Mouse (Mus musculus) kidney, postnatal 0 days (tissue): Measurements from ENCODE around the gene Mef2b. TPM values are rescaled to one million over a fixed set of nuclear protein-coding genes. Genes with fewer than 3 reads are reported as not detected.
A peak's percentile ranks its signal among the peaks of the same experiment; 100 is the strongest.

ENCODE experiments used
- ATAC-seq: fragments of 200-750 bp; cut with Nextera tagmentation; replicated peaks from 2 replicates; pipeline ENCODE4 v1.8.0; 2017; ENCODE audit warnings: low read depth, moderate number of reproducible peaks, moderate TSS enrichment, moderate library complexity; ENCODE audit not compliant: low FRiP score
- DNase-seq: peaks from one replicate; pipeline ENCODE4 v3.0.0-alpha.2; 2016; ENCODE audit warnings: low spot score
- H3K27ac ChIP-seq: fragments of 300-500 bp; sonication (generic); 2 replicates; pipeline ENCODE4 v1.5.1; 2014; ENCODE audit warnings: mild to moderate bottlenecking
- H3K27me3 ChIP-seq: fragments of 300-500 bp; sonication (generic); 2 replicates; pipeline ENCODE4 v1.6.1; 2014; ENCODE audit warnings: low read length, mixed read lengths; ENCODE audit not compliant: insufficient read depth
- H3K36me3 ChIP-seq: fragments of 300-500 bp; sonication (generic); 2 replicates; pipeline ENCODE4 v1.6.1; 2014; ENCODE audit warnings: low read length, mixed read lengths; ENCODE audit not compliant: insufficient read depth
- H3K4me1 ChIP-seq: fragments of 300-500 bp; sonication (generic); replicated peaks from 2 replicates; pipeline ENCODE4 v1.6.1; 2014; ENCODE audit warnings: antibody characterized with exemption, low read length, mixed read lengths; ENCODE audit not compliant: insufficient read depth
- H3K4me2 ChIP-seq: fragments of 300-500 bp; sonication (generic); 2 replicates; pipeline ENCODE4 v1.6.1; 2014; ENCODE audit warnings: mild to moderate bottlenecking, low read length, moderate library complexity, mixed read lengths
- H3K4me3 ChIP-seq: fragments of 300-500 bp; sonication (generic); replicated peaks from 2 replicates; pipeline ENCODE4 v1.5.1; 2014; ENCODE audit warnings: low read depth, low read length
- H3K9ac ChIP-seq: fragments of 300-500 bp; sonication (generic); 2 replicates; pipeline ENCODE4 v1.6.1; 2014; ENCODE audit warnings: low read depth, low read length
- H3K9me3 ChIP-seq: fragments of 300-500 bp; sonication (generic); replicated peaks from 2 replicates; pipeline ENCODE4 v1.6.1; 2016; ENCODE audit warnings: low read length, inconsistent platforms, mixed read lengths
- CTCF ChIP-seq: IDR thresholded peaks from 2 replicates; pipeline ENCODE4 v1.5.1; 2016; ENCODE audit warnings: antibody characterized with exemption, low read depth, mild to moderate bottlenecking, moderate library complexity
- WGBS: fragments of 180-500 bp; shearing (Covaris S2); extraction: QIAGEN DNeasy Blood & Tissue Kit; methylation state at CpG from one replicate; pipeline ENCODE4 v1.1.7; 2014; 5-methylcytosine and 5-hydroxymethylcytosine counted together
- polyA plus RNA-seq: library from polyadenylated mRNA; unstranded; fragments of >200 nt; fragmentation: Nextera tagmentation; extraction: Ambion mirVana; gene quantifications from 2 replicates; pipeline ENCODE4 v1.2.1, GENCODE M21; 2015

Gene Mef2b
- polyA plus RNA-seq, 1 experiment from 2014 or later: 0.28 TPM

- Histone ChIP-seq H3K27me3 (no peaks in the 10 kb centered on the region), H3K9me3 (no peaks in the 10 kb centered on the region), H3K4me1 (no peaks in the 10 kb centered on the region), H3K4me2 (no peak overlapping the region), H3K4me3 (no peak overlapping the region), H3K9ac (no peak overlapping the region), H3K36me3 (peaks cover 20% of the 10 kb centered on the region; the same call in 1 of the 2 replicates), H3K27ac (no peak overlapping the region)
- 79% methylated on average over 7 of the region's 7 CpGs for WGBS
- DNase-seq (no peak), ATAC-seq (no peak)
- no peak for TF ChIP-seq CTCF
Observed at GRCm38 (mm10) chr8:70147678-70148607, 8.4 kb downstream of the Mef2b start.

DNA sequence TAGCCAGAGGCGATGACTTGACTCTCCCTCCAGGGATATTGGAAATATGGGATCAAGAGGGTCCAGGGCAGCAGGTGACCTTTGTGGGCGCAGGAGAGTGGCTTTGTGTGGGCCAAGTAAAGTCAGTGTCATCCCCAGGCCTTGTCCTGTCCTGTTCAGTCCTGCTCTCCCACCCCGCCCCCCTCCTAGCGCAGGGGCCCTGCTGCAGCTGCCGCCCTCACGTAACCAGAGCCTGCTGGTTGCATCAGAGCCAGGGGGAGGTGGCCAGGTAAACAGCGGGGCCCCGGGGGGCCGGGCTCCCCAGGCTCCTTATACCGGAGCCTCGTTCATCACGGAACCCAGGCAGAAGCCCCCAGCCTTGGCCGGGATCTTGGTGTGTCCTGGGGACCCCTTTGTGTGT lies 10.6 kb downstream of the Mef2b start:
- no peak for ATAC-seq
- no peaks in the 10 kb centered on the region for H3K9me3 ChIP-seq
- no peak overlapping the region for H3K9ac ChIP-seq
- H3K4me2 ChIP-seq: no peak overlapping the region
- TF ChIP-seq CTCF: no peak
- WGBS: 15% methylated on average over 13 of the region's 13 CpGs
- H3K4me3 ChIP-seq: no peak overlapping the region
- no peak for DNase-seq
- no peaks in the 10 kb centered on the region for H3K4me1 ChIP-seq
- H3K36me3 ChIP-seq: peaks cover 17% of the 10 kb centered on the region; the same call in 1 of the 2 replicates
- no peak overlapping the region for H3K27ac ChIP-seq
- H3K27me3 ChIP-seq: no peaks in the 10 kb centered on the region

DNA sequence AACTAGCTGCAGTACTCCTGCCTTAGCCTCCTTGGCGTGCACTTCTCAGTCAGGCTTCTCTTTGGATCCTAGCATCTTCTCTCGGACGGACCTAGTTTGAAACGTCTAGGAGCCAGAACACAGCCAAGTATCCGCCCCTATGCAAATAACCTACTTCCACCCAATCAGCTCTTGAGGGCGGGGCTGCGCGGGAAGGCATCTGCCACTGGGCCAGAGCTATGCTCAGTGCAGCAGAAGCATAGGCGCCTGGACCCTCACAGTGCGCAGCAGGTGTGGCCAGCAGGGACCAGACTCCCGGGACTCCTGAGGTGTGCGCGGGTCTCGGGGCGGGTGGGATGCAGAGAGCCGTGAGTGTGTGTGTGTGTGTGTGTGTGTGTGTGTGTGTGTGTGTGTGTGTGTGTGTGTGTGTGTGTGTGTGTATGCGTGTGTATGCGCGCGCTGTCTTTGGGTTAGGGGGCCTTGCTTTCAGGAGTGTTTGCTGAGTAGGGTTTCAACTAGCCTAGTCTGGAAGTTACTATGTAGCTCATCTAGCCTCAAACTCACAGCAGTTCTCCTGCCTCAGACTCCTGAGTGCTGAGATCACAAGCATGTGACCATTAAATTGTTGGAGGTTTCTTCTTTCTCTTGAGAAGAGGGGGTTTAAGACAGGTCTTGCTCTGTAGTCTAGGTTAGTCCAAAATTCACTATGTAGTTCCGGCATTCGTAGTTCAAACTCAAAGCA lies 13.2 kb downstream of the Mef2b start:
- Histone ChIP-seq H3K4me3 (no peak overlapping the region), H3K4me1 (no peaks in the 10 kb centered on the region), H3K27ac (no peak overlapping the region), H3K9ac (no peak overlapping the region), H3K36me3 (no peaks in the 10 kb centered on the region), H3K9me3 (no peaks in the 10 kb centered on the region), H3K27me3 (no peaks in the 10 kb centered on the region), H3K4me2 (peak overlapping the region; percentile 27; the same call in 1 of the 2 replicates)
- 13% methylated on average over 20 of the region's 22 CpGs for WGBS
- no peak for TF ChIP-seq CTCF
- DNase-seq: peak; percentile 94
- ATAC-seq: peak; percentile 88

DNA sequence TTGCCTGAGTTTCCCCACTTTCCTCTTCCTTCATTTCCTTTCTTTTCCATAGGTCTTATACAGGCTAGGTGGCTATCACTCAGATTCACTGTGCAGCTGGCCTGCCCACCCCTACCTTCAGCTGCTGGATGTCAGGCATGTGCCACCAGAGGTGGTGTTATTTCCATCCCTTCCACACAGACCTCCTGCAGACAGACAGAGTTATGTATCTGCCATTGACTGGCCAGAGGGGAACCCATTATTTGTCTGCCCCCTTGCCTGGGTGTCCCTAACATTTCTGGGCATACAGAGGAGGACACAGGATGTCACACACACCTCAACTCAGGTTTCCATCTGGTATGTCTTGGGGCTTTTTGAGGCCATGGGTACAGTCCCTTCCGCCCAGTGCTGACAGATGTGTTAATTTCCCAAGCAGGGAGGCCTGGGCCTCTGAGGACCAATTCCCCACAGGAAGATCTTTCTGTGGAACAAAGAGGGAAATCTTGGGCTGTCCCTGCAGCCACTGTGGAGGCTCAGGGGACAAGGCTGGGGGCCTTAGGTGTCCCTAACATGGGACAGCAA lies 17.8 kb downstream of the Mef2b start:
- H3K4me3 ChIP-seq: no peak overlapping the region
- H3K27ac ChIP-seq: no peak overlapping the region
- no peaks in the 10 kb centered on the region for H3K36me3 ChIP-seq
- H3K9ac ChIP-seq: no peak overlapping the region
- no peak overlapping the region for H3K4me2 ChIP-seq
- WGBS: 94% methylated on average over 1 of the region's 1 CpGs
- DNase-seq (no peak), ATAC-seq (no peak)
- TF ChIP-seq CTCF: no peak
- no peaks in the 10 kb centered on the region for H3K4me1 ChIP-seq
- H3K27me3 ChIP-seq: no peaks in the 10 kb centered on the region
- H3K9me3 ChIP-seq: no peaks in the 10 kb centered on the region

DNA sequence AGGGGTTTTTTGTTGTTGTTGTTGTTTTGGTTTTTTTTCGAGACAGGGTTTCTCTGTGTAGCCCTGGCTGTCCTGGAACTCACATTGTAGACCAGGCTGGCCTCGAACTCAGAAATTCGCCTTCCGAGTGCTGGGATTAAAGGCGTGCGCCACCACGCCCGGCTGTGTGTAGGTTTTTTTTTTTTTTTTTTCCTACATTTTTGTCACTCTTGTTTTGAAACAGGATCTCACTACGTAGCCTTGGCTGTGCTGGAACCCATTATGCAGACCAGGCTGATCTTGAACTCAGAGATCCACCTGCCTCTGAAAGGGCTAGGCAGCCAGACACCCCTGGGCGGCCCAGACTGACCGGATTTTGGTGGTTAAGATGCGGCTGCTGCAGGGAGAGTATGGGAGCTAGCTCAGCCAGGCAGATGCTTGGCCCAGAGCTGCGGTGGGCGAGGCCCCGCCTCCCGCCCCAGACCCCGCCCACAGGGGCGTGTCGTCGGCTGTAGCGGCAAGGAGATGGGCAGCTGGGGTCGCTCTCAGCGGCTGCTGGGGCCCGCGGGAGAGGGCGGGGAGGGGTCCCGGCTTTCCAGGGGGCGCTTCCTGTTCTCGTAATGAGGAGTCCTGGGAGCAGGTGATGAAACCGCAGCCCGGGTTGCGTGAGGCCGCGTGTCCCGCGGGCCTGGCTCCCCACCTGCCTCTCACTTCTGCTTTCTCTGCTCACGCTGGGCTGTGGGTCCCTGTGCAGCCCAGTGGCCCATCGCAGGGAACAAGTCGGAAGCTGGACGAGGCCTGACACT lies 18.8 kb downstream of the Mef2b start:
- DNase-seq (peak; percentile 80), ATAC-seq (peak; percentile 84)
- H3K4me3 ChIP-seq: peak overlapping the region; percentile 48
- peak overlapping the region; percentile 45; the same call in 1 of the 2 replicates for H3K9ac ChIP-seq
- no peaks in the 10 kb centered on the region for H3K9me3 ChIP-seq
- H3K4me1 ChIP-seq: no peaks in the 10 kb centered on the region
- TF ChIP-seq CTCF: no peak
- 13% methylated on average over 38 of the region's 40 CpGs for WGBS
- no peaks in the 10 kb centered on the region for H3K27me3 ChIP-seq
- H3K36me3 ChIP-seq: no peaks in the 10 kb centered on the region
- H3K27ac ChIP-seq: no peak overlapping the region
- peak overlapping the region; percentile 90 for H3K4me2 ChIP-seq
